Mouse (Mus musculus): ENCODE measurements around the gene Atp6v1g3. TPM values are rescaled to one million over a fixed set of nuclear protein-coding genes. Genes with fewer than 3 reads are reported as not detected.
A peak's percentile ranks its signal among the peaks of the same experiment; 100 is the strongest.

The Atp6v1g3 gene
- not detected for total RNA-seq (2021)
- long read RNA-seq, experiment 1, result 0 reads
- long read RNA-seq, experiment 2, result 0 reads

GRCm38 (mm10) chr1:138273438-138273837 is at the start of gene Atp6v1g3:
TSS of gene Atp6v1g3 (plus strand) at chr1:138273738.
- Histone ChIP-seq H3K4me3 (no peak within 1 kb of the TSS), H3K27ac (no peak within 1 kb of the TSS)
- intact Hi-C loops (cut with DNase I), result no loop called here
- TF ChIP-seq CTCF (IDR thresholded peaks at IDR 0.05), result no peak
- DNase-seq (ENCODE audit: extremely low spot score in 1 of 2, low spot score in 2 of 2), result no peak

GRCm38 (mm10) chr1:138233051-138233450 is 40.5 kb upstream of the Atp6v1g3 start:
- TF ChIP-seq CTCF (IDR thresholded peaks at IDR 0.05), result no peak
- DNase-seq (ENCODE audit: extremely low spot score in 1 of 2, low spot score in 2 of 2), result no peak
- intact Hi-C loops (cut with DNase I), result no loop called here
- Histone ChIP-seq H3K4me3 (no peak overlapping the region), H3K27ac (no peak overlapping the region)

- TF ChIP-seq CTCF (IDR thresholded peaks at IDR 0.05), result no peak
These were observed 36.3 kb upstream of the Atp6v1g3 start for GRCm38 (mm10) chr1:138237252-138237651.

GRCm38 (mm10) chr1:138243947-138244346 is 29.6 kb upstream of the Atp6v1g3 start:
- no peak overlapping the region for H3K4me3 ChIP-seq
- H3K27ac ChIP-seq, result no peak overlapping the region
- intact Hi-C loops (cut with DNase I), result no loop called here
- no peak for TF ChIP-seq CTCF (IDR thresholded peaks at IDR 0.05)
- DNase-seq (ENCODE audit: extremely low spot score in 1 of 2, low spot score in 2 of 2), result no peak

More at GRCm38 (mm10) chr1:138237252-138237651, 36.3 kb upstream of the Atp6v1g3 start:
- intact Hi-C loops (cut with DNase I), result no loop called here
- H3K27ac ChIP-seq, result no peak overlapping the region
- H3K4me3 ChIP-seq, result no peak overlapping the region
- DNase-seq (ENCODE audit: extremely low spot score in 1 of 2, low spot score in 2 of 2), result no peak

- Histone ChIP-seq H3K27ac (no peak overlapping the region), H3K4me3 (no peak overlapping the region)
- intact Hi-C loops (cut with DNase I), result no loop called here
- no peak for TF ChIP-seq CTCF (IDR thresholded peaks at IDR 0.05)
- DNase-seq (ENCODE audit: extremely low spot score in 1 of 2, low spot score in 2 of 2), result peak in 1 of 2 experiments; percentile 14
These were observed 29.1 kb upstream of the Atp6v1g3 start for GRCm38 (mm10) chr1:138244485-138244884.

- no peak overlapping the region for H3K27ac ChIP-seq
- H3K4me3 ChIP-seq, result no peak overlapping the region
- no peak for TF ChIP-seq CTCF (IDR thresholded peaks at IDR 0.05)
- intact Hi-C loops (cut with DNase I), result no loop called here
- no peak for DNase-seq (ENCODE audit: extremely low spot score in 1 of 2, low spot score in 2 of 2)
These were observed 28.4 kb upstream of the Atp6v1g3 start for GRCm38 (mm10) chr1:138245103-138245502.

GRCm38 (mm10) chr1:138245533-138245932 is 28.0 kb upstream of the Atp6v1g3 start:
- DNase-seq (ENCODE audit: extremely low spot score in 1 of 2, low spot score in 2 of 2), result no peak
- intact Hi-C loops (cut with DNase I), result no loop called here
- H3K27ac ChIP-seq, result no peak overlapping the region

GRCm38 (mm10) chr1:138246438-138247164 is 26.9 kb upstream of the Atp6v1g3 start:
- Histone ChIP-seq H3K4me3 (no peak overlapping the region), H3K27ac (no peak overlapping the region)
- TF ChIP-seq CTCF (IDR thresholded peaks at IDR 0.05), result no peak
- intact Hi-C loops (cut with DNase I), result no loop called here
- no peak for DNase-seq (ENCODE audit: extremely low spot score in 1 of 2, low spot score in 2 of 2)

More at GRCm38 (mm10) chr1:138245533-138245932, 28.0 kb upstream of the Atp6v1g3 start:
- no peak overlapping the region for H3K4me3 ChIP-seq
- TF ChIP-seq CTCF (IDR thresholded peaks at IDR 0.05), result no peak

GRCm38 (mm10) chr1:138247699-138248483 is 25.6 kb upstream of the Atp6v1g3 start:
- no peak for TF ChIP-seq CTCF (IDR thresholded peaks at IDR 0.05)
- intact Hi-C loops (cut with DNase I), result no loop called here
- Histone ChIP-seq H3K27ac (no peak overlapping the region), H3K4me3 (no peak overlapping the region)
- no peak for DNase-seq (ENCODE audit: extremely low spot score in 1 of 2, low spot score in 2 of 2)

GRCm38 (mm10) chr1:138248770-138249169 is 24.8 kb upstream of the Atp6v1g3 start:
- intact Hi-C loops (cut with DNase I), result no loop called here
- no peak for DNase-seq (ENCODE audit: extremely low spot score in 1 of 2, low spot score in 2 of 2)
- Histone ChIP-seq H3K27ac (no peak overlapping the region), H3K4me3 (no peak overlapping the region)
- TF ChIP-seq CTCF (IDR thresholded peaks at IDR 0.05), result no peak

GRCm38 (mm10) chr1:138250951-138251350 is 22.6 kb upstream of the Atp6v1g3 start:
- H3K27ac ChIP-seq, result no peak overlapping the region
- intact Hi-C loops (cut with DNase I), result no loop called here
- H3K4me3 ChIP-seq, result no peak overlapping the region
- no peak for DNase-seq (ENCODE audit: extremely low spot score in 1 of 2, low spot score in 2 of 2)
- no peak for TF ChIP-seq CTCF (IDR thresholded peaks at IDR 0.05)

- H3K4me3 ChIP-seq, result no peak overlapping the region
- DNase-seq (ENCODE audit: extremely low spot score in 1 of 2, low spot score in 2 of 2), result no peak
- H3K27ac ChIP-seq, result no peak overlapping the region
- TF ChIP-seq CTCF (IDR thresholded peaks at IDR 0.05), result no peak
- intact Hi-C loops (cut with DNase I), result loop anchor here (2.0 kb wide), 1 partner anchor 107 kb away; no protein-coding TSS in a partner anchor
These were observed 17.3 kb upstream of the Atp6v1g3 start for GRCm38 (mm10) chr1:138256172-138256789.

Data from left cerebral cortex, adult 2 months (tissue).